Mouse (Mus musculus): ENCODE measurements around the gene Ppp2r5a. TPM values are rescaled to one million over a fixed set of nuclear protein-coding genes. Genes with fewer than 3 reads are reported as not detected.

The Ppp2r5a gene
- polyA plus RNA-seq, 1 experiment = 169 TPM

DNA sequence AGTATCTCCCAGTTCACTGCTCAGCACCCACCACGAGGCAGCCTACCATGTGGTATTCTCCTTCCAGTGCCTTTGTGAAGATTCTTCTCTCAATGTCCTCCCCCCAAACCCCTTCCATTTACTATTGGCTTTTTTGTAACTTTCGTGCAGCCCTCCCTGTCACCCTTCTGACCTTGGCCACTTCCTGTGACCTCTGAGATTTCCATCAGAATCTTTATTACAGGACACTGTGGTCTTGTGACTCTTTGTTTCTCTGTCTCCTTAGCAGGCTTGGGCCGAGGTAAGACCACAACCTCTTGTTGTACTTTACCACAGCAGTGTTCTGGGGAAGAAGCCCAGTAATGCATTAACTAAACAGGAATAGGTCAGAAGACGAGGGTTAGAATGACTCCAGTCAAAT, 15.9 kb upstream of the Ppp2r5a start:
- DNase-seq (ENCODE audit: low read depth) = no peak

DNA sequence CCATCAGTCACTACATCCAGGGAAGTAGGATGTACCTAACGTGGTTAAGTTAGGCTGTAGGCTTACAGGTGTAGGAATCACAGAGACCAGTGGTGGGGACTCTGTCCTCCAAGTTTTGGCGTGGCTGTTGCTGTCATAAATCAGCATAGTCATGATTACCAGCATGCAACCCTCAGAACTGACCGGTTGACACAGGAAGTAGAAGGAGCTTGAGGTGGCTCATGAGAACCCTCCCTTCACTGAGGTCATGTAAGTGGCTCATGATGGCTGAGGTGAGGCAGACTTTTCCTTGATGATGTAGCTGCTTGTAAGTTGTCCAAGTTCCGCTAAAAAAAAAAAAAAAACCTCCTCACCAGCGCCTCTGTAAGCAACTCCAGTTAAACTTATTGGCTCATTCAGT, 14.0 kb upstream of the Ppp2r5a start:
- DNase-seq (ENCODE audit: low read depth) = no peak

DNA sequence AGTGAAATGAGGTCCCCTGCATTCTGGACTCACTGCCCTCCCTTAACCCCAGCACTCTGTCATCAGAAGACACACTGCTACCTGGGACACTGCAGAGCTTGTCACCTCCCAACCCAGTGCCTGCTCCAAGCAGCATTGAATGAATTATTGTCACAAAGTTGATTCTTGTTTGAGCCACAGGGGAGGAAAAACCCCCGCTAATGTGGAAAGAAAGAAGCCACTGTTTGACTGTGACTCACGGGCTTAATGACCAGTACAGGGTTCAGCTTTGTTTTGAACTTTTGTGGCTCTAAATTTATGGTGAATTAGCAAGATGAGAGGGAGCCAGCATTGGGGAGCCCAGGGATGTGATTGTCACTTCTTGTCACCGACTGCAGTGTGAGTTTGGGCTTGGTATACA, 13.5 kb upstream of the Ppp2r5a start:
- no peak for DNase-seq (ENCODE audit: low read depth)

DNA sequence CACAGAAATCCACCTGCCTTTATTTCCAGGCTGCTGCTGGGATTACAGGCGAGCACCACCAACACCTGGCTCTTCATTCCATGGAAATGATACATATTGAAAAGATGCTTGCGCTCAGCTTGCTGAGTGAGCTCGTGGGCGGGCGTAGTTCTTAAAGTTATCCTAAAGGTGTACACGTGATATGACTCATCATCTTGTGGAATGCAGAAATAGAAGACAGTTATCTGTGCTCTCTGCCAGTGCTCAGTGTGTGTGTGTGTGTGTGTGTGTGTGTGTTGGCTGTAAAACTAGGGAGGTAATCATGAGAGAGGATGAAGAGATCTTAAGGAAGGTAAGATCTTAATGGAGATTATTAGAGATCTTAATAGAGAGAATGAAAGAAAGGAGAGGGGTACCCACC, 11.4 kb upstream of the Ppp2r5a start:
- no peak for DNase-seq (ENCODE audit: low read depth)

DNA sequence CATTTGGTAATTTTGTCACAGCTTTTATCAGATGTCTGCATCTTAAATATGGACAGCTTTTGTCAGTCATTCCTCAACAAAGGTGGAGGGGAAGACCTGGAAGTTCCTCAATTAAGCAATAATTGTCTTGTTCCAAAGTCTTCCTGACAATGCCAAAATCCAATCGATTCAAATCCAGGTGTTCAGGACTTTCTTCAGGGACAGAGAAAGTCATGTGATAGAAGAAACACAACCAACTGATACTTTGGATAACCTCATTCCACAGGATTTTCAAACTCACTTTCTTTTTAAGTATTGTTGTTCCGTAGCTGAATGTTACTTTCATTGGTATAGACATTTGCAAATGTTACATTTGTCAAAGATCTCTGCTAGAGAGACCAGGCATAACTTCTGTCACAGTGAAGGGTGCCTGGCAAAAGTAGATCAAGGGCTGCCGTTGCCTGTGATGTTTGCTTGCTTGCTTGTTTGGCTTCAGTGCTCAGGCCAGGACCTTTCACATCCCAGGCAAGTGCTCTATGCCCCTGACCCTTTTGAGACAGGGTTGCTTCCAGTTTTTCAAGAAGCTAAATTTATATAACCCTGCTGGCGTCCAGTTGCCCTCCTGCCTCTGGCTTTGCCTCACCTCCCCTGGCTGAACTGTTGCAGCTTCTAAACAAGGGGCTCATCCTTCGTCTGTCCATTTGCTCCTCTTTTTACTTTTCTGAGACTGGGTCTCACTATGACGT, 10.8 kb upstream of the Ppp2r5a start:
- no peak for DNase-seq (ENCODE audit: low read depth)

GRCm38 (mm10) chr1:191410294-191411036, 7.4 kb upstream of the Ppp2r5a start:
- DNase-seq (ENCODE audit: low read depth) = no peak

- no peak for DNase-seq (ENCODE audit: low read depth)
Observed at GRCm38 (mm10) chr1:191407246-191407645, 4.2 kb upstream of the Ppp2r5a start.

DNA sequence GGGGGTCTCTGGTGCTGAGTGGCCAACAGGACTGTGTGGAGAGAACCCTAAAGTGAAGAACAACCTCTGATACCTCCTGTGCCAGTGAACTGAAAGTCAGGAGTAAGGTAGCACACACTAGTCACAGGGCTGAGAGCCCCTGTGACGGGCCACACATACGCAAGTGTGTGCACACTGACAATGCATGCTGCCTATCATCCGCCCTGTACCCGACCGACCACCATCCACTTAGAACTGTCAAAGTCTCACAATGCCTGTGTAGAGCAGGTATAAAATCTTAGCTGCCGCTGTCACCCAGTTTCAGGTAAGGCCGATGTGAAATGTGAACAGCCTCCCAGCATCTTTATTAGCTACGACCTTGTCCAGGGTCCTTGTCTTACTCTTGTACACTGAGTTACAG, 3.4 kb upstream of the Ppp2r5a start:
- DNase-seq (ENCODE audit: low read depth) = no peak

- DNase-seq (ENCODE audit: low read depth) = no peak
Observed at GRCm38 (mm10) chr1:191404721-191405329, 1.8 kb upstream of the Ppp2r5a start.

GRCm38 (mm10) chr1:191404301-191404700, 1.2 kb upstream of the Ppp2r5a start:
- DNase-seq (ENCODE audit: low read depth) = no peak

DNA sequence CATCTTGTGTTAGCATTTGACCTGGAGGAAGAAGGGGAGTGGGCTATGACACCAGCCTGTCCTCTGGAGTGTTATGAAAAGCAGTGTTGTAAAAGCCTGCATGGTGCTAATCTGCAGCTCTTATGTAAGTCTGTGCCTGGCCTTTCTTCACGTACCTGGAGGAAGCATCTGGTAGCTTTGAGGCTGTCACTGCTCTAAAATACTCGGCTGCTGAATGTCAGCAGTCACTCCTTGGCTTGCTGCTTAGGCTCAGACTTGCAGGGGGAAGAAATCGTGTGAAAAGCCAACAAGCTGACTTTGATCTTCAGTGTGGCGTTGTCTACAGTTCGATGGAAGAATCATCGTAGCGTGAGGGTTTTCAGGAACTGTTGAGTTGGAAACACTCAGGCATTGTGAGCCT, 566 bp downstream of the Ppp2r5a start:
- DNase-seq (ENCODE audit: low read depth) = no peak

GRCm38 (mm10) chr1:191396897-191397849, 5.9 kb downstream of the Ppp2r5a start:
- peak; percentile 92 for DNase-seq (ENCODE audit: low read depth)

GRCm38 (mm10) chr1:191396446-191396845, 6.6 kb downstream of the Ppp2r5a start:
- no peak for DNase-seq (ENCODE audit: low read depth)

DNA sequence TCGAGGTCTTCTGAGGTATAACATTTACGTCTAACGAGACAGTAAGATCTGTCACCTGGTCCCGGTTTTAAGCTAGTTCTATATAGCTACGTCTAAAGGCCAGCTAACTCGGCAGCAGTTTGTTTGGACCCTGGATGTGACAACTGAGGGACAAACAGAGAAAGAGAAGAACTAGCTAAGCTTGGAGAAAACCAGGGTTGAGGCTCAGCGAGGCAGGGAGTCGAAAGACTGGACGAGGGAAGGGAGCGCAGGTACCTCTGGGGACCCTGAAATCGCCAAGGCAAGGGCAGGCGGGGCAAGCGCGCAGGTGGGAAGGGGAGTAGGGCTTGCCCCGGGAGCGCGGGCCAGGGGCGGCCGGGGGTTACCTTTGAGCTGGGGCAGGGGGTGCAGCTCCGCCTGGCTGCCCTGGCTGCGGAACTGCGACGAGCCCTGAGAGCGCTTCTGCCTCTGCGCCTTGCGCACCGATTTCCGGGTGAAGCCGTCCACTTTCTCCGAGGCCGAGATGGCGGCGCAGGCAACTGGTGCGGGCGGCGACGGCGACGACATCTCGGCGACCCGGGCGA, 7.1 kb downstream of the Ppp2r5a start:
- DNase-seq (ENCODE audit: low read depth) = no peak

DNA sequence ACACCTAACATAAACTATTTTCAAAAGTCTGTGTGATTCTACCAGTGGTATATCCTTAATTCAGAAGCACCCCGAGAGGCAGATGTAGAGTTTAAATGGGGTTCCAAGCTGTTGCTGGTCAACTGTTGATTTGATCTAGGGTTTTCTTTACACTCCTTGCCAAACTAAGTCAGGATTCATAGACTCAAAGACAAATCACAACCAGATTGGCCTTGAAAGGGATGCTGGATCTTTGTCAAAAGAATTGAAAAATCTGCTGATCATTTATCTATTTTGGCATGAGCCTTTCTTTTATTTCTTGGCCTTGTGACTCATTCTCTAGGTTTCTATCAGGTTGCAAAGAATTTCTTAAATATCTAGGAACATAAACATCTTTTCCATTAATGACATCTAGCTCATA, 7.9 kb downstream of the Ppp2r5a start:
- DNase-seq (ENCODE audit: low read depth) = no peak

DNA sequence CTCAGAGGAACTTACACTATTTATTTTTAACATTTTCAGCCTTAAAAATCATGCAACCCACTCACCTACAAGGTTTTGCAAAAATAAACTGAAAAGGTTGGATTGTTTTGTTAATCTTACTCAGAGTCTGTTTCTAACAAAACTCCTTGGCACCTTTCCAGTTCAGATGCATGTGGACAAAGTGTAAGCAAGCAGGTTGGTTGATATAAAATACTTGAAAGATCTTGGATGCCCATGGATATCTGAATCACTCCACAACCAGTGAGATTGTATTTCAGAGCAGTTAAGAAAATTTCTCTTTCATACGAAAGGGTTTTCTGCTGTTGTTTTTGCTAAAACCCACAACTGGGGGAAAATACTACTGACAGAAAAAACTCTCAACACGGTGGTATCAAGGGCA, 8.9 kb downstream of the Ppp2r5a start:
- no peak for DNase-seq (ENCODE audit: low read depth)

DNA sequence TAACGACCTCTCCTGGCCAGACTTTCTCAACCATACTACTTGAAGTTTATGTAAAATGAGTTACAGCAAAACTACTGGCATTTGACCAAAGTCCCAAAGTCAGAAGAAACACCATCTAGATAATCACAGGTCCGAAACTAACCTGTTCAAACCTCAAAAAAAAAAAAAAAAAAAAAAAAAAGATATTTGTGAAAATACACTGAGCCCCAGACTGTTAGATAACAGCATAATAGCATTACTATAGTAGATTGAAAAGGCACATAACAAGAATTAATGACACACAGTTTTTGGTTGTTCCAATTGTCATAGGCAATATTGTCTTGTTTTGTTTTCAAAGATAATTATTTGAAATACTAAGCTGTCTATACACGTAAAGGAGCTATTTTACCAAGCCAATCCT, 9.5 kb downstream of the Ppp2r5a start:
- no peak for DNase-seq (ENCODE audit: low read depth)

- DNase-seq (ENCODE audit: low read depth) = no peak
Observed at GRCm38 (mm10) chr1:191391311-191391710, 11.8 kb downstream of the Ppp2r5a start.

DNA sequence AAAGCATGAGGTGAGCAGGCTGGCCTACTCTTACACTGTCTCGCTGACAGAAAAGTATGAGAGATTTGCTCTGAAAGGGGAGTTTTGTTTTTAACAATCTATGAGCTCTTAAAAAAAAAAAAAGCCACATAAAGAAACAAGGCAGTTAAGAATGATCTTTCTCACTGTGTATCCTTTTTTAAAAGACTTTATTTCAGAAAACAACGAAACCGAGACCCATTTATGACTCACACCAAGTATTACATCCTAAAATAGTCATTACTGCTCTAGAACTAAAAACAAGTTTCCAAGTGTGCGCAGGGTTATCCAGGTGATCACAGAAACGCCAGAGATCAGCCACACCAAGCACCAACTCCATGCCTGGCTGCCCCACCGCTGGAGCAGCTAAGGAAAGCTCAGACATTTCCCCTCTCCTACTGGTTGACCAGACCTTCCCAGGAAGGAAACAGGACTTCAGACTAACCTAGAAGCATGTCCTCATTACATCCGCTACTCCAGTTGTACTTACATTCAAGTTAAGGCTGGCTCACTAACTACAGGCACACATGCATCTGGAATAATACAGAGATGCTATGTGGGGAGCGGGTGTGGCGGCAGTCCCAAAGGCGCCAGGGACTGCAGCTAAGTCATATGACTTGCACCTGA, 18.2 kb downstream of the Ppp2r5a start:
- no peak for DNase-seq (ENCODE audit: low read depth)

GRCm38 (mm10) chr1:191381955-191382736, 20.9 kb downstream of the Ppp2r5a start:
- no peak for DNase-seq (ENCODE audit: low read depth)

Measured in gonadal fat pad, adult 2 months (tissue).